Mouse (Mus musculus) kidney, adult 2 months (tissue): ENCODE measurements around the gene H2al2a.

ENCODE experiments used
- CTCF ChIP-seq: fragments of 200-500 bp; conservative IDR thresholded peaks from 2 replicates; pipeline ENCODE4 v1.5.1; 2011; ENCODE audit warnings: low read depth, mild to moderate bottlenecking, control low read depth, low read length, moderate library complexity, mixed read lengths; ENCODE audit not compliant: insufficient read depth, insufficient read length
- POLR2A ChIP-seq: fragments of 200-500 bp; IDR thresholded peaks from one replicate; pipeline ENCODE4 v1.6.1; 2011; ENCODE audit warnings: low read depth, low read length, control low read depth

- no peak for TF ChIP-seq CTCF
- no peak for TF ChIP-seq POLR2A
These were observed 26.6 kb downstream of the H2al2a start for GRCm38 (mm10) chr2:17970187-17970586.
